Mouse (Mus musculus) splenic B cell, adult 2 months (primary cell): Measurements from ENCODE around the gene Ulk1.

Experiments
- DNase-seq: peaks from one replicate; pipeline ENCODE4 v3.0.0-alpha.2; 2011; ENCODE audit warnings: low read depth, low spot score
- H3K27me3 ChIP-seq: 2 replicates; pipeline ENCODE4 v1.6.1; 2012; ENCODE audit warnings: mild to moderate bottlenecking, low read length, moderate library complexity, mixed read lengths; ENCODE audit not compliant: control insufficient read depth, poor library complexity, insufficient read depth, severe bottlenecking
- H3K36me3 ChIP-seq: 2 replicates; pipeline ENCODE4 v1.6.1; 2012; ENCODE audit warnings: mild to moderate bottlenecking, low read length, moderate library complexity, mixed read lengths; ENCODE audit not compliant: control insufficient read depth, poor library complexity, insufficient read depth, severe bottlenecking

The Ulk1 gene

GRCm38 (mm10) chr5:110824421-110824820, 14.5 kb upstream of the Ulk1 start:
- Histone ChIP-seq H3K27me3 (no peaks in the 10 kb centered on the region), H3K36me3 (no peaks in the 10 kb centered on the region)
- DNase-seq, result no peak

GRCm38 (mm10) chr5:110808821-110809666, 853 bp downstream of the Ulk1 start:
- peak; percentile 22 for DNase-seq
- Histone ChIP-seq H3K27me3 (no peaks in the 10 kb centered on the region), H3K36me3 (no peaks in the 10 kb centered on the region)

- no peaks in the 10 kb centered on the region for H3K27me3 ChIP-seq
- DNase-seq, result peak; percentile 63
Measured at GRCm38 (mm10) chr5:110808061-110808631, 1.8 kb downstream of the Ulk1 start.

GRCm38 (mm10) chr5:110807453-110807852, 2.4 kb downstream of the Ulk1 start:
- no peak for DNase-seq
- Histone ChIP-seq H3K27me3 (no peaks in the 10 kb centered on the region), H3K36me3 (no peaks in the 10 kb centered on the region)

More at GRCm38 (mm10) chr5:110808061-110808631, 1.8 kb downstream of the Ulk1 start:
- H3K36me3 ChIP-seq, result no peaks in the 10 kb centered on the region

GRCm38 (mm10) chr5:110806676-110807075, 3.2 kb downstream of the Ulk1 start:
- no peaks in the 10 kb centered on the region for H3K27me3 ChIP-seq
- no peak for DNase-seq
- no peaks in the 10 kb centered on the region for H3K36me3 ChIP-seq

GRCm38 (mm10) chr5:110806154-110806553, 3.7 kb downstream of the Ulk1 start:
- no peaks in the 10 kb centered on the region for H3K36me3 ChIP-seq
- no peaks in the 10 kb centered on the region for H3K27me3 ChIP-seq
- DNase-seq, result no peak

- Histone ChIP-seq H3K27me3 (no peaks in the 10 kb centered on the region), H3K36me3 (no peaks in the 10 kb centered on the region)
- DNase-seq, result no peak
Measured at GRCm38 (mm10) chr5:110804012-110804743, 5.7 kb downstream of the Ulk1 start.

- H3K36me3 ChIP-seq, result no peaks in the 10 kb centered on the region
- DNase-seq, result no peak
- no peaks in the 10 kb centered on the region for H3K27me3 ChIP-seq
Measured at GRCm38 (mm10) chr5:110802809-110803208, 7.1 kb downstream of the Ulk1 start.

GRCm38 (mm10) chr5:110802186-110802585, 7.7 kb downstream of the Ulk1 start:
- no peaks in the 10 kb centered on the region for H3K27me3 ChIP-seq
- DNase-seq, result no peak
- no peaks in the 10 kb centered on the region for H3K36me3 ChIP-seq

- Histone ChIP-seq H3K36me3 (no peaks in the 10 kb centered on the region), H3K27me3 (no peaks in the 10 kb centered on the region)
- no peak for DNase-seq
Measured at GRCm38 (mm10) chr5:110801036-110801624, 8.8 kb downstream of the Ulk1 start.

- DNase-seq, result peak; percentile 47
- H3K36me3 ChIP-seq, result peaks cover 3% of the 10 kb centered on the region
- H3K27me3 ChIP-seq, result no peaks in the 10 kb centered on the region
Measured at GRCm38 (mm10) chr5:110797696-110798095, 12.2 kb downstream of the Ulk1 start.

- no peak for DNase-seq
- H3K36me3 ChIP-seq, result peaks cover 5% of the 10 kb centered on the region
- no peaks in the 10 kb centered on the region for H3K27me3 ChIP-seq
Measured at GRCm38 (mm10) chr5:110794363-110794762, 15.5 kb downstream of the Ulk1 start.

GRCm38 (mm10) chr5:110788684-110789083, 21.2 kb downstream of the Ulk1 start:
- Histone ChIP-seq H3K27me3 (no peaks in the 10 kb centered on the region; the same call in 1 of the 2 replicates), H3K36me3 (peaks cover 5% of the 10 kb centered on the region)
- peak; percentile 67 for DNase-seq

GRCm38 (mm10) chr5:110786081-110786835, 23.6 kb downstream of the Ulk1 start:
- peak; percentile 19 for DNase-seq
- H3K27me3 ChIP-seq, result no peaks in the 10 kb centered on the region; the same call in 1 of the 2 replicates
- peaks cover 2% of the 10 kb centered on the region for H3K36me3 ChIP-seq
